Comparison of ENCODE assay signal across 8 mouse cellular contexts in genomic region chr11:77766351-77767001, GRCm38 (mm10). TPM values are rescaled to one million over a fixed set of nuclear protein-coding genes. Genes with fewer than 3 reads are reported as not detected.
DNase-seq lines count a peak whose midpoint lies in the region; ATAC-seq and TF ChIP-seq lines count a peak whose summit lies in the region.

No protein-coding gene starts in this region.

- TF ChIP-seq POLR2A in testis, adult 2 months (IDR thresholded peaks at IDR 0.05; ENCODE audit: control insufficient read depth, low read depth, low read length), result no peak

- H3K9me3 ChIP-seq in embryonic facial prominence, embryonic 12.5 days, result no peaks in the 10 kb centered on the region
- no peaks in the 10 kb centered on the region for H3K9me3 ChIP-seq in heart, embryonic 16.5 days (replicated peaks; ENCODE audit: control insufficient read depth, low read length)
- no peaks in the 10 kb centered on the region for H3K9me3 ChIP-seq in lung, embryonic 16.5 days (ENCODE audit: control insufficient read depth, low read length)

- TF ChIP-seq CTCF in testis, adult 2 months (IDR thresholded peaks at IDR 0.05; ENCODE audit: control insufficient read depth, insufficient read depth, insufficient replicate concordance, low read depth, low read length), result no peak

- no peaks in the 10 kb centered on the region for H3K27me3 ChIP-seq in testis, adult 2 months (ENCODE audit: control insufficient read depth, insufficient read depth, low read length)
- no peaks in the 10 kb centered on the region for H3K27me3 ChIP-seq in embryonic facial prominence, embryonic 12.5 days
- H3K27me3 ChIP-seq in heart, embryonic 16.5 days (ENCODE audit: control insufficient read depth, insufficient read depth, low read length), result no peaks in the 10 kb centered on the region
- H3K27me3 ChIP-seq in lung, embryonic 16.5 days (ENCODE audit: control insufficient read depth, insufficient read depth, low read depth, low read length), result no peaks in the 10 kb centered on the region

- no peak for DNase-seq in testis, postnatal 14 days (ENCODE audit: low spot score)
- DNase-seq in kidney, postnatal 14 days, result peak; percentile 88
- DNase-seq in retina, embryonic 14.5 days (ENCODE audit: low spot score), result peak; percentile 69
- DNase-seq in urinary bladder, postnatal 25 days (ENCODE audit: low spot score), result peak; percentile 43

- peak overlapping the region; percentile 53 for H3K4me3 ChIP-seq in testis, adult 2 months (ENCODE audit: control insufficient read depth, low read depth, low read length)
- H3K4me3 ChIP-seq in embryonic facial prominence, embryonic 12.5 days, result peak overlapping the region; percentile 27
- H3K4me3 ChIP-seq in heart, embryonic 16.5 days (ENCODE audit: low read length), result peak overlapping the region; percentile 60
- peak overlapping the region; percentile 48 for H3K4me3 ChIP-seq in lung, embryonic 16.5 days (ENCODE audit: low read length)

- H3K4me1 ChIP-seq in testis, adult 2 months (ENCODE audit: control insufficient read depth, insufficient read depth, low read length), result peaks cover 30% of the 10 kb centered on the region
- peaks cover 34% of the 10 kb centered on the region for H3K4me1 ChIP-seq in embryonic facial prominence, embryonic 12.5 days
- H3K4me1 ChIP-seq in heart, embryonic 16.5 days (ENCODE audit: control insufficient read depth, insufficient read depth, low read length), result peaks cover 39% of the 10 kb centered on the region
- H3K4me1 ChIP-seq in lung, embryonic 16.5 days (replicated peaks; ENCODE audit: control insufficient read depth, insufficient read depth, low read length), result peaks cover 38% of the 10 kb centered on the region

- WGBS in embryonic facial prominence, embryonic 12.5 days, result 2% methylated on average over 34 of the region's 35 CpGs
- 3% methylated on average over 35 of the region's 35 CpGs for WGBS in heart, embryonic 16.5 days
- 2% methylated on average over 34 of the region's 35 CpGs for WGBS in lung, embryonic 16.5 days

- H3K9ac ChIP-seq in embryonic facial prominence, embryonic 12.5 days, result peak overlapping the region; percentile 55
- peak overlapping the region; percentile 86 for H3K9ac ChIP-seq in heart, embryonic 16.5 days (ENCODE audit: low read length)
- H3K9ac ChIP-seq in lung, embryonic 16.5 days (ENCODE audit: low read length), result peak overlapping the region; percentile 67

- H3K27ac ChIP-seq in testis, adult 2 months (ENCODE audit: control insufficient read depth, insufficient read depth, low read depth, low read length), result no peak overlapping the region
- H3K27ac ChIP-seq in embryonic facial prominence, embryonic 12.5 days, result peak overlapping the region; percentile 18
- peak overlapping the region; percentile 87 for H3K27ac ChIP-seq in heart, embryonic 16.5 days (ENCODE audit: low read length)
- H3K27ac ChIP-seq in lung, embryonic 16.5 days (ENCODE audit: low read length), result peak overlapping the region; percentile 64

- H3K36me3 ChIP-seq in testis, adult 2 months (ENCODE audit: control insufficient read depth, insufficient read depth, low read length), result no peaks in the 10 kb centered on the region
- H3K36me3 ChIP-seq in embryonic facial prominence, embryonic 12.5 days, result no peaks in the 10 kb centered on the region
- H3K36me3 ChIP-seq in heart, embryonic 16.5 days (ENCODE audit: control insufficient read depth, insufficient read depth), result no peaks in the 10 kb centered on the region
- no peaks in the 10 kb centered on the region for H3K36me3 ChIP-seq in lung, embryonic 16.5 days (ENCODE audit: control insufficient read depth, insufficient read depth, low read length)

- 0 out of 2 replicates have a peak, but pooled peaks have one; percentile 38 for ATAC-seq in embryonic facial prominence, embryonic 12.5 days (ENCODE audit: insufficient number of reproducible peaks, insufficient read depth, low FRiP score, low TSS enrichment)
- ATAC-seq in heart, embryonic 16.5 days (replicated peaks; ENCODE audit: extremely low read depth, insufficient read depth, low FRiP score), result peak; percentile 68
- peak; percentile 53 for ATAC-seq in lung, embryonic 16.5 days (ENCODE audit: low read depth)

- H3K4me2 ChIP-seq in embryonic facial prominence, embryonic 12.5 days (replicated peaks), result peak overlapping the region; percentile 61
- H3K4me2 ChIP-seq in heart, embryonic 16.5 days (ENCODE audit: low read depth, low read length), result peak overlapping the region; percentile 95
- H3K4me2 ChIP-seq in lung, embryonic 16.5 days (ENCODE audit: low read depth, low read length), result peak overlapping the region; percentile 67

RNA-seq across cellular contexts. Expression of gene Myo18a, which starts 3.4 kb away (rescaled TPM):
- polyA plus RNA-seq in testis, adult 2 months (2012; rRNA removed), result 13.4 and 13.6 TPM in 2 replicates
- polyA plus RNA-seq in embryonic facial prominence, embryonic 12.5 days (2016; fragmentation: Nextera tagmentation; extraction: Ambion mirVana), result 33.2 and 35.0 TPM in 2 replicates
- 104 and 122 TPM in 2 replicates for polyA plus RNA-seq in heart, embryonic 16.5 days (2015; fragmentation: Nextera tagmentation; extraction: Ambion mirVana)
- 39.0 and 42.1 TPM in 2 replicates for polyA plus RNA-seq in lung, embryonic 16.5 days (2015; fragmentation: Nextera tagmentation; extraction: Ambion mirVana)

RNA-seq across cellular contexts. Expression of gene Gm10277, which starts 21.1 kb away (rescaled TPM):
- not detected in 2 replicates for polyA plus RNA-seq in testis, adult 2 months (2012; rRNA removed)
- 1.4 and 2.6 TPM in 2 replicates for polyA plus RNA-seq in embryonic facial prominence, embryonic 12.5 days (2016; fragmentation: Nextera tagmentation; extraction: Ambion mirVana)
- 1.2 and 1.3 TPM in 2 replicates for polyA plus RNA-seq in heart, embryonic 16.5 days (2015; fragmentation: Nextera tagmentation; extraction: Ambion mirVana)
- polyA plus RNA-seq in lung, embryonic 16.5 days (2015; fragmentation: Nextera tagmentation; extraction: Ambion mirVana), result 1.8 and 2.5 TPM in 2 replicates

RNA-seq across cellular contexts. Expression of gene Cryba1, which starts 41.4 kb away (rescaled TPM):
- polyA plus RNA-seq in testis, adult 2 months (2012; rRNA removed), result not detected in 2 replicates
- polyA plus RNA-seq in embryonic facial prominence, embryonic 12.5 days (2016; fragmentation: Nextera tagmentation; extraction: Ambion mirVana), result 67.0 and 159 TPM in 2 replicates
- not detected in 2 replicates for polyA plus RNA-seq in heart, embryonic 16.5 days (2015; fragmentation: Nextera tagmentation; extraction: Ambion mirVana)
- not detected in 2 replicates for polyA plus RNA-seq in lung, embryonic 16.5 days (2015; fragmentation: Nextera tagmentation; extraction: Ambion mirVana)

Comparison
In these comparisons a context has a peak if more than half of its experiments do, and no peak if none do; other contexts are left out.
1. RNA of gene Cryba1, which starts 41.4 kb away (polyA plus RNA-seq): 67.0 to 159 TPM in embryonic facial prominence, embryonic 12.5 days; not detected in lung, embryonic 16.5 days, not detected in heart, embryonic 16.5 days and not detected in testis, adult 2 months; every median in the first group is over 10 times any median in the second.
2. Peak in every context shown above with its lines, with median percentiles within 50 percentile points of each other: H3K4me3 ChIP-seq, ATAC-seq, H3K4me2 ChIP-seq and H3K9ac ChIP-seq.